Mouse (Mus musculus) hindbrain, postnatal 0 days (tissue): ENCODE results near the gene Ppp2r1b. TPM values are rescaled to one million over a fixed set of nuclear protein-coding genes. Genes with fewer than 3 reads are reported as not detected.

Source experiments
- ATAC-seq: fragments of 200-750 bp; cut with Nextera tagmentation; 2 replicates; pipeline ENCODE4 v1.8.0; 2017; ENCODE audit warnings: mild to moderate bottlenecking, moderate TSS enrichment, moderate library complexity
- DNase-seq: peaks from one replicate; pipeline ENCODE4 v3.0.0-alpha.2; 2015; ENCODE audit warnings: low spot score
- H3K27ac ChIP-seq: fragments of 300-500 bp; sonication (generic); 2 replicates; pipeline ENCODE4 v1.5.1; 2014; ENCODE audit warnings: mild to moderate bottlenecking
- H3K27me3 ChIP-seq: fragments of 300-500 bp; sonication (generic); 2 replicates; pipeline ENCODE4 v1.6.1; 2014; ENCODE audit warnings: low read length, mixed read lengths; ENCODE audit not compliant: insufficient read depth
- H3K36me3 ChIP-seq: fragments of 300-500 bp; sonication (generic); 2 replicates; pipeline ENCODE4 v1.6.1; 2014; ENCODE audit warnings: low read length, mixed read lengths; ENCODE audit not compliant: insufficient read depth
- H3K4me1 ChIP-seq: fragments of 300-500 bp; sonication (generic); 2 replicates; pipeline ENCODE4 v1.6.1; 2014; ENCODE audit warnings: antibody characterized with exemption, low read length, mixed read lengths; ENCODE audit not compliant: insufficient read depth
- H3K4me2 ChIP-seq: fragments of 300-500 bp; sonication (generic); 2 replicates; pipeline ENCODE4 v1.6.1; 2014; ENCODE audit warnings: low read depth, mild to moderate bottlenecking, low read length, moderate library complexity, mixed read lengths
- H3K4me3 ChIP-seq: fragments of 300-500 bp; sonication (generic); 2 replicates; pipeline ENCODE4 v1.5.1; 2014; ENCODE audit warnings: low read length
- H3K9ac ChIP-seq: fragments of 300-500 bp; sonication (generic); replicated peaks from 2 replicates; pipeline ENCODE4 v1.6.1; 2014; ENCODE audit warnings: mild to moderate bottlenecking, low read length, moderate library complexity, mixed read lengths
- H3K9me3 ChIP-seq: fragments of 300-500 bp; sonication (generic); 2 replicates; pipeline ENCODE4 v1.6.1; 2016; ENCODE audit warnings: low read length, mixed read lengths
- CTCF ChIP-seq: IDR thresholded peaks from 2 replicates; pipeline ENCODE4 v1.5.1; 2016; ENCODE audit warnings: antibody characterized with exemption, control low read depth, low read depth
- WGBS: fragments of 180-500 bp; shearing (Covaris S2); extraction: QIAGEN DNeasy Blood & Tissue Kit; methylation state at CpG from one replicate; pipeline ENCODE4 v1.1.7; 2014; 5-methylcytosine and 5-hydroxymethylcytosine counted together
- polyA plus RNA-seq: library from polyadenylated mRNA; unstranded; fragments of >200 nt; fragmentation: Nextera tagmentation; extraction: Ambion mirVana; gene quantifications from 2 replicates; pipeline ENCODE4 v1.2.1, GENCODE M21; 2015
- total RNA-seq: library from RNA; depleted of rRNA; stranded (reverse); fragments of >200 nt; gene quantifications from 2 replicates; pipeline ENCODE4 v1.2.3, GENCODE M21; 2014

Gene Ppp2r1b
- total and polyA plus RNA-seq, 2 experiments from 2014 or later, result 18.8 to 31.4 TPM

DNA sequence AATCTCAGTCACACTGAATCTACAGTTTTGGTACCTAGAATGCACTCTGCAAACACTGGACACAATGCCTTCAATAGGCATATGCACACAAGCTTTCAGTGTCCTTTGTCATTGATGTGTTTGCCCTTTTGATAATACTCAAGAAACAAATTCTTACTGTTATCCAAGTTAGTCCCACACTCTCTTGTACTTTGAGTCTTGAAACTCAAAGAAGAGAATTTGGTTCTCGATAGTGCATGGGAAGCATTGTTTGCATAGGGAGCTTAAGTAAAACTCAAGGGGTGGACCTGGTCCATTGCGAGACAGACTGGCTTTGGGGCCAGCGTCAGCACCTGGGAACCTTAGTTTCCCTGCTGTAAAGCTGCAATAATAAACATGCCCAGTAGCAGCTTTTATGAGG lies 73.0 kb downstream of the Ppp2r1b start:
- H3K9ac ChIP-seq, result no peak overlapping the region
- H3K36me3 ChIP-seq, result no peaks in the 10 kb centered on the region
- no peak overlapping the region for H3K4me2 ChIP-seq
- TF ChIP-seq CTCF, result no peak
- H3K9me3 ChIP-seq, result no peaks in the 10 kb centered on the region
- H3K27me3 ChIP-seq, result no peaks in the 10 kb centered on the region
- ATAC-seq, result no peak
- no peaks in the 10 kb centered on the region for H3K4me1 ChIP-seq
- H3K4me3 ChIP-seq, result no peak overlapping the region
- no peak for DNase-seq
- no peak overlapping the region for H3K27ac ChIP-seq
- 88% methylated on average over 3 of the region's 3 CpGs for WGBS

DNA sequence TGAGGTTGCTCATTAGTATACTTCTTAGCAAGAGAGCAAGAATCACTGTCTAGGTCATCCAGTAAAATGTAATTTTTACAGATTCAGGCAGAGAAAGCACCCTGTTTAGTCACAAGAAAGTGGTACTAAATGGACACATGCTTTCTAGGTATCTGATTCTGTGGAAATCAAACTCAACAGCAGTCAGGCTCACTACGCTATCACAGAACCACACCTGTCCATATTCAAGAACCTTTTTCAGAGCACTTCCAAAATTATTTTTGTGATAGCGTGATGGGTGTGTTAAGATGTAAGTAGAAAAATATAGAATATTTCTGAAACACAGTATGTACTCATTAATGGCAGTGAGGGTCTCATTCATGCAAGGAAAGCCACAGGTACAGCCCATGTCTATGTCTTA lies 74.5 kb downstream of the Ppp2r1b start:
- H3K36me3 ChIP-seq, result no peaks in the 10 kb centered on the region
- no peaks in the 10 kb centered on the region for H3K27me3 ChIP-seq
- no peaks in the 10 kb centered on the region for H3K9me3 ChIP-seq
- H3K4me3 ChIP-seq, result no peak overlapping the region
- TF ChIP-seq CTCF, result no peak
- H3K9ac ChIP-seq, result no peak overlapping the region
- no peak overlapping the region for H3K4me2 ChIP-seq
- no peak for DNase-seq
- WGBS, result 96% methylated on average over 2 of the region's 2 CpGs
- ATAC-seq, result no peak
- no peak overlapping the region for H3K27ac ChIP-seq
- no peaks in the 10 kb centered on the region for H3K4me1 ChIP-seq

DNA sequence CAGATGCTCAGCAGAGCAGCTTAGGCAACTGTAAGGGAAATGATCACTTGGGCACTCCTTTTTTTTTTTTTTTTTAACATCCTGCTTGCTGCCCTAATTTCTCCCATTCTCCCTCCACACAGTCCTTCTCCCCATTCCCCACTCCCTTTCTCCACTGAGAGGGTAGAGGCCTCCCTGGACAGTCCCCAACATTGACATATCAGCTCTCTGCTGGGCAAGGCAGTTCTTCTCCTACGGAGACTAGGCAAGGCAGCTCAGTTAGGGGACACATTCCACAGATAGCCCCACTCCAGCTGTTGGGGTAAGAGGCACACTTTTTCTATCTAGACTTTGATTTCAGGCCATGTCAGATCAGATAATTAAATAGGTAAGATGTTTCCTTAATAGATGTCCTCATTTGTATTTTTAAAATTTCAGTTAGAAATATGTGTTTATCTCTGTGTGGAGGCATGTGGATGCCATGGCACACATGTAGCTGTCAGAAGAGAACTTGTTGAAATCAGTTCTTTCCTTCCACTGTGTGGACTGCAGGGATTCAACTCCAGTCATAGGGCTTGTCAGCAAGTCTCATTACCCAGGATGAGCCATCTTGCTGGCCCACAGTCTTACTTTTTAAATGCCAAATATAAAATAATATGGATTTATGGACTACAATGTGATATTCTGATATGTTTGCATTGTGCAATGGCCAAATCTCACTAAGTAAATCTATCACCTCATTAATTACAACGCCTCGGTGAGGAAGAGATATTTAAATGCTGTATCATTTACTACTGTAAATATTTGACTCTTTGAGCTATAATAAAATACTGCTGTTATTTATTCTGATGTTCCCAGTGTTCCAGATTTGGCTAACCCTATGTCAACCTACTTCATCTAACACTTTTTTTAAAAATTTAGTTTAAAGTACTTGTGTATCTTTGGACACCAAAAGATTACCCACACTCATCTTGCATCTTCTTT lies 76.1 kb downstream of the Ppp2r1b start:
- no peaks in the 10 kb centered on the region for H3K27me3 ChIP-seq
- WGBS, result 90% methylated on average over 3 of the region's 3 CpGs
- no peak for ATAC-seq

DNA sequence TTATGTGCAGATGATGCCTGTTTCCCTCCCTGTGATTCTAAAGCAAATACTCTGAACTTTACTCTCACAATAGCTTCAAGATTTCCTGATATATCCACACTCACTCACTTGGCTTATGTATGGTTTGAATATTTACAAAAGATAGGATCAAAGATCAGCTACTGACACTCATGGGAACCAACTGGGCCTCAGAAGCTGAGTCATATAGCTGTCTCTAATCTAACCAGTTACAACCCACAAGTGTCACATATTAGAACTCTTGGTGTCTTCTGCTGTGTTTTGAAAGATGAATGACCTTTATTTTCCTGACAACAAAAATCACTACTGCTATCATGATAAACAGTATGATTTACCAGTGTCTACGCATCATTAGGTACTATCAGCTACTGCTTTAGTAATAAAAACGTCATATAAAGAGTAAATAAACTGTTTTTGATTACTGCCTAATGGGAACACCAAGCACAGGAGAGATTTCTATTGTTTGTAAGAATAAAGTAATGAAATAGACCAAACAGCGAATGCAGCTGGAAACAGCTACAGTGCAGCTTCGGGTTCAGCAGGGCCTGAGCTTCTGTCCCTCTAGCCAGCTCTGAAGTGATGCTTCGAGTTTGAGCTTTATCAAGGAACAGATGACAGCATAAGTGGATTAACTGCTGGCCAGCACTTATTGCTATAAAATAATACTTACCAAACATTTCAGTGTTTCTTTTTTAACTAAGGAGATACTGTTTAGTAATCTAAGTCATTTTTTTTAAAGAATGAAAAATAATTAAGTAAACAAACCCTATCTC lies 77.5 kb downstream of the Ppp2r1b start:
- no peaks in the 10 kb centered on the region for H3K27me3 ChIP-seq
- WGBS, result 76% methylated on average over 5 of the region's 5 CpGs
- no peak overlapping the region for H3K27ac ChIP-seq
- H3K9ac ChIP-seq, result no peak overlapping the region
- H3K4me3 ChIP-seq, result no peak overlapping the region
- no peak overlapping the region for H3K4me2 ChIP-seq
- no peak for DNase-seq
- ATAC-seq, result no peak
- no peaks in the 10 kb centered on the region for H3K36me3 ChIP-seq
- no peak for TF ChIP-seq CTCF
- H3K9me3 ChIP-seq, result no peaks in the 10 kb centered on the region
- H3K4me1 ChIP-seq, result no peaks in the 10 kb centered on the region

More for the DNA sequence above, 76.1 kb downstream of the Ppp2r1b start:
- Histone ChIP-seq H3K36me3 (no peaks in the 10 kb centered on the region), H3K4me2 (no peak overlapping the region), H3K9ac (no peak overlapping the region), H3K4me3 (no peak overlapping the region), H3K9me3 (no peaks in the 10 kb centered on the region), H3K27ac (no peak overlapping the region), H3K4me1 (no peaks in the 10 kb centered on the region)
- TF ChIP-seq CTCF, result no peak
- no peak for DNase-seq

DNA sequence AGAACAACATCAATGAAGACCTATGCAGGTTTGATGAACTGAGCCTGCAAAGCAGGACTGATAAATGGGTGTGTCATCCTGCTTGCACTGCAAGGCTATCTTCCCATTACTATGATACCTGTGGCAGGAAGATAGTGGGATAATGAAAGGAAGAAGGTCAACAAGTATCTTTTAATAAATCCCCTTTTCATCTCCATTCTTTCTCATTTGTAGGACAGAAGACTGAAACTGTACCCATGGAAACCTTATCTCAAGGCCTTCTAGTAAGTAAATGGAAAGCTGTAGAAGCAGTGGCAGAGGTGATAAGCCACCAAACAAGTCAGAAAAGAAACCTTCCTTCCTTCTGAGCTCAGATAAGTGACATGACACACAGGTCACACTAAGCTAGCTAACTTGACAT lies 79.4 kb downstream of the Ppp2r1b start:
- DNase-seq (no peak), ATAC-seq (no peak)
- Histone ChIP-seq H3K4me2 (no peak overlapping the region), H3K9ac (no peak overlapping the region), H3K9me3 (no peaks in the 10 kb centered on the region), H3K4me1 (no peaks in the 10 kb centered on the region), H3K4me3 (no peak overlapping the region), H3K27me3 (no peaks in the 10 kb centered on the region), H3K27ac (no peak overlapping the region), H3K36me3 (no peaks in the 10 kb centered on the region)
- TF ChIP-seq CTCF, result no peak

DNA sequence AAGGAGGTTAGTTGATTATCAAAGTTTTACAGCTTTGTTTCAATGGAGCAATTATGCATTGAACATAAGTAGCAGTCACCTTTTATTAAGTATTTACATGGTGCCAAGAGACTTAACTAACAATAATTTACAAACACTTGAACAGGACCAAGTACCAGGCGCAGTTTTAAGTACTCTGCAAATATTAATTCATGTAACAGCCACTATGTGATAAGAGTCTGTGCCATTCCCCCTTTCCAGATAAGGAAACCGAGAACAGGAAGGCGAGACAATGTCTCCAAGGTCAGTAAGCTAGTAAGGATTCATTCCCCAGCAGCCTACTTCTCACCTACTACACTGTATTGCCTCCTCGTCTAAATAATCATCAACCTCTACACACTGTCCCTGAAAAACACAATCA lies 80.7 kb downstream of the Ppp2r1b start:
- H3K4me1 ChIP-seq, result no peaks in the 10 kb centered on the region
- no peaks in the 10 kb centered on the region for H3K9me3 ChIP-seq
- 95% methylated on average over 4 of the region's 4 CpGs for WGBS
- no peaks in the 10 kb centered on the region for H3K36me3 ChIP-seq
- no peak overlapping the region for H3K27ac ChIP-seq
- H3K27me3 ChIP-seq, result no peaks in the 10 kb centered on the region
- no peak for TF ChIP-seq CTCF
- DNase-seq, result no peak
- no peak overlapping the region for H3K4me2 ChIP-seq
- no peak overlapping the region for H3K4me3 ChIP-seq
- H3K9ac ChIP-seq, result no peak overlapping the region
- no peak for ATAC-seq
